Mouse (Mus musculus) C2C12 (cell line): Measurements from ENCODE around the gene Fundc1. TPM values are rescaled to one million over a fixed set of nuclear protein-coding genes. Genes with fewer than 3 reads are reported as not detected.
"Not testable (repeated sequence)": the region's sequence is repeated elsewhere in the genome, so short reads cannot be mapped to it uniquely, and the experiment has no call there.

Experiments
- H3K27me3 ChIP-seq: one replicate; pipeline ENCODE4 v1.6.1; 2011; ENCODE audit not compliant: control insufficient read depth, insufficient read depth, insufficient read length
- H3K36me3 ChIP-seq: one replicate; pipeline ENCODE4 v1.6.1; 2011; ENCODE audit not compliant: control insufficient read depth, insufficient read depth
- H3K4me3 ChIP-seq: one replicate; pipeline ENCODE4 v1.5.1; 2011; ENCODE audit warnings: mild to moderate bottlenecking, control low read depth; ENCODE audit not compliant: poor library complexity, insufficient read depth, severe bottlenecking
- H3K79me2 ChIP-seq: one replicate; pipeline ENCODE4 v1.6.1; 2011; ENCODE audit not compliant: control insufficient read depth, insufficient read depth
- H3K79me3 ChIP-seq: one replicate; pipeline ENCODE4 v1.6.1; 2011; ENCODE audit warnings: low read depth, control low read depth
- H3ac ChIP-seq: one replicate; pipeline ENCODE3; 2011; ENCODE audit warnings: low read depth; ENCODE audit not compliant: control insufficient read depth, insufficient read length
- CEBPB ChIP-seq: IDR thresholded peaks from one replicate; pipeline ENCODE4 v1.6.1; 2011; ENCODE audit warnings: low read depth, mild to moderate bottlenecking, control low read depth, moderate library complexity
- CTCF ChIP-seq: IDR thresholded peaks from one replicate; pipeline ENCODE4 v1.5.1; 2011; ENCODE audit not compliant: control insufficient read depth, insufficient read depth, insufficient read length
- FOSL1 ChIP-seq: IDR thresholded peaks from one replicate; pipeline ENCODE4 v1.8.0; 2011; ENCODE audit warnings: mild to moderate bottlenecking, low read length; ENCODE audit not compliant: poor library complexity, insufficient read depth, severe bottlenecking
- MAX ChIP-seq: IDR thresholded peaks from one replicate; pipeline ENCODE4 v1.6.1; 2011; ENCODE audit warnings: mild to moderate bottlenecking, control low read depth
- MYOD1 ChIP-seq: IDR thresholded peaks from one replicate; pipeline ENCODE4 v1.6.1; 2011; ENCODE audit warnings: low read depth; ENCODE audit not compliant: control insufficient read depth, insufficient read length
- MYOG ChIP-seq: IDR thresholded peaks from one replicate; pipeline ENCODE4 v1.6.1; 2011; ENCODE audit not compliant: control insufficient read depth, insufficient read length; ENCODE audit errors: extremely low read depth
- USF1 ChIP-seq: IDR thresholded peaks from one replicate; pipeline ENCODE4 v1.6.1; 2011; ENCODE audit warnings: low read depth, mild to moderate bottlenecking, control low read depth, moderate library complexity
- polyA plus RNA-seq: library from polyadenylated mRNA; unstranded; fragments of >200 nt; fragmentation: generic; extraction: Trizol; gene quantifications from one replicate; pipeline ENCODE4 v1.2.1, GENCODE M21; 2012; ENCODE audit warnings: missing spikeins

The Fundc1 gene
- polyA plus RNA-seq, 1 experiment, result 8.4 TPM

DNA sequence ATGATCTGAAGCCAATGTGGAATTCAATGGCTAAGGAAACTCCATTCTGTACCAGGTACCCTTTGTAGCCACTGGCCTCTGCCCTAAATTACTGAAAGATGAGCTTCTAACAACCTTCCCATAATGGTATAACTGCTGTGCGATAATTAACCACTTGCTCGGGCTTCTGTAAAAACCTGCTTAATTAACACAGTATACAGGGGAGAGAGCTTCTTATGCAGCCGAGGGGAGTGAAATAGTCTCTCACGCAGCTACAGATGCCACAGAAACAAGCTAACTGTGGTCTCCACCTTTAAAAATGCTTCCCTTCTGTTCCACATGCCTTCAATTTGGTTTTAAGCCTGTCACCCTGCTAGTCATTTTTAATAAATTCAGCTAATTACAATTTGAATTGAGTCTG lies 17.6 kb downstream of the Fundc1 start:
- TF ChIP-seq CTCF (no peak), USF1 (no peak), MAX (no peak), MYOG (no peak), MYOD1 (no peak), CEBPB (no peak), FOSL1 (no peak)
- Histone ChIP-seq H3K36me3 (no peaks in the 10 kb centered on the region), H3K27me3 (no peaks in the 10 kb centered on the region), H3ac (no peak overlapping the region), H3K4me3 (no peak overlapping the region), H3K79me3 (no peaks in the 10 kb centered on the region), H3K79me2 (no peaks in the 10 kb centered on the region)

DNA sequence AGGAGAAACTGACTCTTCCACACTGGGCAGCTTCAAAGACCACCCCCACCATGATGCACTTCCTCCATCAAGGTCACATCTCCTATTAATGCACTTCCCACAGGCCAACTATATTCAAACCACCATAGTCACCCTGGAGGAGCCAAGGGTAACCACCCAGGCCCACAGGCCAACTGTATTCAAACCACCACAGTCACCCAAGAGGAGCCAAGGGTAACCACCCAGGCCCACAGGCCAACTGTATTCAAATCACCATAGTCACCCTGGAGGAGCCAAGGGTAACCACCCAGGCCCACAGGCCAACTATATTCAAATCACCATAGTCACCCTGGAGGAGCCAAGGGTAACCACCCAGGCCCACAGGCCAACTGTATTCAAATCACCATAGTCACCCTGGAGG lies 20.5 kb downstream of the Fundc1 start:
- H3K79me2 ChIP-seq, H3K4me3 ChIP-seq, H3K36me3 ChIP-seq, H3K79me3 ChIP-seq, H3ac ChIP-seq, H3K27me3 ChIP-seq: not testable (repeated sequence)

DNA sequence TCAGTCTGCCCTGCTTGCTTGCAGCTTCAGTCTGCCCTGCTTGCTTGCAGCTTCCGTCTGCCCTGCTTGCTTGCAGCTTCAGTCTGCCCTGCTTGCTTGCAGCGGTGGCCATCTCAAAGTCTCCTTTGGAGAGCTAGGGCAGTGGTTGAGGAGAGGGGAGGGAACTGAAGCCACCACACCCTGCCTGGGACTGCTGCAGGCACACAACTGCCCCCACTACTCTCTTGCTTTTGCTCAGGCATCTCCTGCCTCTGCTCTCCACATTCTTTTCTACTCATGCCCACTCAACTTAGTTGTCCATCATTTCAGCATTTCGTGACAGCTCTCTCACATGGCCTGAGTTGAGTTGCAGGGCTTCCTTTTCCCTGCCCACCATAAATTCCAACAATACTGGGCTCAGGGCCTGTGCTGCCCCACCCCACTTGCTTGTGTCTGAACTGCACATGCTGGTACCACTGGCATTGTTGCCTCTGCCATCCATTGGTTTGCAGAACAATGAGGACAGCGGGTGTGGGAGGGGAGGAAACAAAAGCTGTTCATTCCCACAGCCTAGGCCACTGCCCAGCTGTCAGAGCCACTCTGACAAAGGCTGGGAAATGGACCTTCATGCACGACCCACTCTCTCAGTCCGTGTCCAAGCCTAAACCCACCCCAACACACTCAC lies 24.9 kb downstream of the Fundc1 start:
- Histone ChIP-seq H3K27me3 (no peaks in the 10 kb centered on the region), H3ac (no peak overlapping the region), H3K4me3 (no peak overlapping the region), H3K36me3 (no peaks in the 10 kb centered on the region), H3K79me2 (no peaks in the 10 kb centered on the region), H3K79me3 (no peaks in the 10 kb centered on the region)
- TF ChIP-seq FOSL1 (no peak), CEBPB (no peak), MYOD1 (no peak), MYOG (no peak), CTCF (no peak), MAX (no peak), USF1 (no peak)

- no peaks in the 10 kb centered on the region for H3K79me2 ChIP-seq
- H3K36me3 ChIP-seq, result no peaks in the 10 kb centered on the region
- no peak overlapping the region for H3K4me3 ChIP-seq
- H3ac ChIP-seq, result no peak overlapping the region
- no peaks in the 10 kb centered on the region for H3K79me3 ChIP-seq
- TF ChIP-seq MAX, result no peak
- no peaks in the 10 kb centered on the region for H3K27me3 ChIP-seq
Observed at GRCm38 (mm10) chrX:17544860-17545492, 27.1 kb downstream of the Fundc1 start.

DNA sequence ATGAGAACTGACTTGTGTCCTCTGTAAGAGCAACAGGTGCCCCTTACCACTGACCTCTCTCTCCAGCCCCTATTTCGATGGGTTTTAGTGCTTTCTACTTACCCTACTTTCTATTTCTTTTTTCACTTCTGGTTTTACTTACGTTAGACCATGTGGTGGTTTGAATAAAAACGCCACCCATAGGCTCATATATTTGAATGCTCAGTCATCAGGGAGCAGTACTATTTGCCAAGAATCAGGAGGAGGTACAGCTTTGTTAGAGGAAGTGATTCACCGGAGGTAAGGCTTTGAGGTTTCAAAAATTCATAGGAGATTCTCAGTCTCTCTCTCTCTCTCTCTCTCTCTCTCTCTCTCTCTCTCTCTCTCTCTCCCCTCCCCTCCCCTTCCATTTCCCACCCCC lies 34.4 kb downstream of the Fundc1 start:
- no peaks in the 10 kb centered on the region for H3K79me3 ChIP-seq
- H3K36me3 ChIP-seq, result no peaks in the 10 kb centered on the region
- no peak overlapping the region for H3K4me3 ChIP-seq
- H3K27me3 ChIP-seq, result no peaks in the 10 kb centered on the region
- H3K79me2 ChIP-seq, result no peaks in the 10 kb centered on the region
- TF ChIP-seq USF1, result no peak
- TF ChIP-seq CTCF, result no peak
- TF ChIP-seq CEBPB, result no peak
- TF ChIP-seq MYOD1, result no peak
- TF ChIP-seq MAX, result no peak
- no peak for TF ChIP-seq MYOG
- no peak for TF ChIP-seq FOSL1
- no peak overlapping the region for H3ac ChIP-seq

DNA sequence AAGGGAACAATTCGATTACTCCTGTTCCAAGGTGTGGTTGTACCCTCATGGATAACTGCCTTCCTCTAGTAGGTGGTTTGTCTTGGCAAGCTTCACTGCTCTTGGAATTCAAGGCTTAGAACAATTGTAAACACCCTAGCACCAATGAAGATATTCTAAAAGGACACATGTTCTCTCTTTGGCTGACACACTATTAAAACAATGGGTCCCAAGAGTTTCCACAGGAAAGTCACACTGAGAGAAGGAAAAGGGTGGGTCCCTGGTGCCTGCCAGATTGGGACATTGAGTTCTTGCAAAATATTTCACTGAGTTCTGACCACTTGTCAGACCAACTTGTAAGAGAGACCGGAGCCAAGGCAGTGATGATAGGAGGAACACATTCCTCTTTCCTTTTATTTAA lies 45.1 kb downstream of the Fundc1 start:
- H3ac ChIP-seq, result no peak overlapping the region
- no peak overlapping the region for H3K4me3 ChIP-seq
- H3K79me3 ChIP-seq, result no peaks in the 10 kb centered on the region
- no peaks in the 10 kb centered on the region for H3K36me3 ChIP-seq
- H3K27me3 ChIP-seq, result no peaks in the 10 kb centered on the region
- no peak for TF ChIP-seq MYOG
- TF ChIP-seq USF1, result no peak
- no peak for TF ChIP-seq CTCF
- no peak for TF ChIP-seq MAX
- no peak for TF ChIP-seq MYOD1
- no peak for TF ChIP-seq CEBPB
- TF ChIP-seq FOSL1, result no peak
- H3K79me2 ChIP-seq, result no peaks in the 10 kb centered on the region
